Comparison of ENCODE assay signal across 9 mouse cellular contexts in the genomic region with DNA sequence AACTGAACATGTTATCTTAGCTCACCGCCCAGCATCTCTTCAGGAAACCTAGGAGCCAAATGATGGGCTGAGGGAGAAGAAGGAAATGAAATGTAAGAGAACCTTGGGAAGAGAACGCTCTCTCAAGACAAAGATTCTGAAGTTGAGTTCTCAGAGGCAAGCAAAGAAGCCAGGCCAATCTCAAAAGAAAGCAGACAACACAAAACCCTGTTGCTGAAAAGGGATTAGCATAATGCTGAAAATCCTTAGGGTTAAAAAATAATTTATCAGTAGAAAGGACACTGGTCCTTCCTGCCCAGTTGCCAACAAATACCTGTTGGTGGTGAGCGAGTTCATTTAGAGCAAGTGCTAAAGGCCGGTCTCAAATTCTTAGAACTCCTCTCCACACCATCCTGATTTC. TPM values are rescaled to one million over a fixed set of nuclear protein-coding genes. Genes with fewer than 3 reads are reported as not detected.
DNase-seq lines count a peak whose midpoint lies in the region; ATAC-seq and TF ChIP-seq lines count a peak whose summit lies in the region.
"Had no signal": no experiment of that assay in that cellular context is flagged by ENCODE, and none has a peak within 500 bp of the region (broad histone marks: within the 10 kb centered on the region; RNA-seq: fewer than 3 reads in every experiment).

No protein-coding gene starts in this region.

- 36% methylated on average over 4 of the region's 4 CpGs for WGBS in kidney, embryonic 15.5 days
- 61% methylated on average over 4 of the region's 4 CpGs for WGBS in intestine, embryonic 16.5 days
- 21% methylated on average over 4 of the region's 4 CpGs for WGBS in midbrain, embryonic 16.5 days
- 99% methylated on average over 4 of the region's 4 CpGs for WGBS in thymus, adult 2 months

- H3K9me3 ChIP-seq in kidney, embryonic 15.5 days (replicated peaks): no peaks in the 10 kb centered on the region
- H3K9me3 ChIP-seq in intestine, embryonic 16.5 days (ENCODE audit: control insufficient read depth, low read length): 0 out of 2 replicates have a peak, but pooled peaks cover 5% of the 10 kb centered on the region
- no peaks in the 10 kb centered on the region for H3K9me3 ChIP-seq in midbrain, embryonic 16.5 days (replicated peaks; ENCODE audit: control insufficient read depth, low read length, poor library complexity, severe bottlenecking)

- peaks cover 69% of the 10 kb centered on the region for H3K4me1 ChIP-seq in kidney, embryonic 15.5 days
- H3K4me1 ChIP-seq in embryonic fibroblast, embryonic 13.5 days (ENCODE audit: control insufficient read depth, insufficient read depth, low read length): peaks cover 20% of the 10 kb centered on the region
- peaks cover 52% of the 10 kb centered on the region for H3K4me1 ChIP-seq in intestine, embryonic 16.5 days (ENCODE audit: control insufficient read depth, insufficient read depth, low read length)
- peaks cover 14% of the 10 kb centered on the region for H3K4me1 ChIP-seq in midbrain, embryonic 16.5 days (ENCODE audit: control insufficient read depth, insufficient read depth, low read length)
- H3K4me1 ChIP-seq in thymus, adult 2 months (replicated peaks; ENCODE audit: control insufficient read depth, insufficient read depth, low read length): no peaks in the 10 kb centered on the region

- H3K36me3 ChIP-seq in kidney, embryonic 15.5 days: peaks cover 19% of the 10 kb centered on the region
- H3K36me3 ChIP-seq in intestine, embryonic 16.5 days (ENCODE audit: control insufficient read depth, insufficient read depth, low read length): 0 out of 2 replicates have a peak, but pooled peaks cover 2% of the 10 kb centered on the region
- H3K36me3 ChIP-seq in midbrain, embryonic 16.5 days (ENCODE audit: control insufficient read depth, insufficient read depth, low read length): no peaks in the 10 kb centered on the region
- no peaks in the 10 kb centered on the region for H3K36me3 ChIP-seq in thymus, adult 2 months (ENCODE audit: control insufficient read depth, insufficient read depth, low read length)

- H3K4me2 ChIP-seq in kidney, embryonic 15.5 days: peak overlapping the region; percentile 73
- H3K4me2 ChIP-seq in intestine, embryonic 16.5 days (ENCODE audit: low read depth, low read length): peak overlapping the region; percentile 90
- H3K4me2 ChIP-seq in midbrain, embryonic 16.5 days (ENCODE audit: low read length): peak overlapping the region; percentile 88

- TF ChIP-seq CTCF in embryonic fibroblast, embryonic 13.5 days (IDR thresholded peaks at IDR 0.05; ENCODE audit: borderline replicate concordance, insufficient read depth, low read length): no peak
- TF ChIP-seq CTCF in thymus, adult 2 months (IDR thresholded peaks at IDR 0.05; ENCODE audit: borderline replicate concordance, control insufficient read depth, extremely low read depth, insufficient read depth, low read length, poor library complexity): no peak

- TF ChIP-seq POLR2A in embryonic fibroblast, embryonic 13.5 days (IDR thresholded peaks at IDR 0.05; ENCODE audit: low read depth, low read length): no peak
- TF ChIP-seq POLR2A in thymus, adult 2 months (IDR thresholded peaks at IDR 0.05; ENCODE audit: control insufficient read depth, extremely low read depth, insufficient read depth, low read length, poor library complexity): no peak

- ATAC-seq in kidney, embryonic 15.5 days (replicated peaks; ENCODE audit: low FRiP score): no peak
- ATAC-seq in intestine, embryonic 16.5 days: no peak
- ATAC-seq in midbrain, embryonic 16.5 days: no peak

- peak overlapping the region; percentile 53; the same call in 1 of the 2 replicates for H3K9ac ChIP-seq in kidney, embryonic 15.5 days
- H3K9ac ChIP-seq in intestine, embryonic 16.5 days (ENCODE audit: low read depth, low read length): peak overlapping the region; percentile 80
- peak overlapping the region; percentile 91 for H3K9ac ChIP-seq in midbrain, embryonic 16.5 days (ENCODE audit: low read depth, low read length)

- H3K4me3 ChIP-seq in kidney, embryonic 15.5 days (replicated peaks): peak overlapping the region; percentile 45
- no peak overlapping the region for H3K4me3 ChIP-seq in embryonic fibroblast, embryonic 13.5 days (ENCODE audit: insufficient read depth, low read length)
- peak overlapping the region; percentile 55; the same call in 1 of the 2 replicates for H3K4me3 ChIP-seq in intestine, embryonic 16.5 days (ENCODE audit: low read length)
- peak overlapping the region; percentile 57 for H3K4me3 ChIP-seq in midbrain, embryonic 16.5 days (ENCODE audit: low read depth, low read length)
- no peak overlapping the region for H3K4me3 ChIP-seq in thymus, adult 2 months (ENCODE audit: control insufficient read depth, insufficient read depth, low read length)

- peak overlapping the region; percentile 97 for H3K27ac ChIP-seq in kidney, embryonic 15.5 days
- peak overlapping the region; percentile 21; the same call in 1 of the 2 replicates for H3K27ac ChIP-seq in embryonic fibroblast, embryonic 13.5 days (ENCODE audit: insufficient read depth, low read length)
- peak overlapping the region; percentile 82 for H3K27ac ChIP-seq in intestine, embryonic 16.5 days (ENCODE audit: low read length)
- peak overlapping the region; percentile 77 for H3K27ac ChIP-seq in midbrain, embryonic 16.5 days (ENCODE audit: low read length)
- no peak overlapping the region for H3K27ac ChIP-seq in thymus, adult 2 months (ENCODE audit: control insufficient read depth, insufficient read depth, low read length)

- no peaks in the 10 kb centered on the region for H3K27me3 ChIP-seq in kidney, embryonic 15.5 days
- H3K27me3 ChIP-seq in intestine, embryonic 16.5 days (replicated peaks; ENCODE audit: control insufficient read depth, insufficient read depth, low read length): no peaks in the 10 kb centered on the region
- no peaks in the 10 kb centered on the region for H3K27me3 ChIP-seq in midbrain, embryonic 16.5 days (ENCODE audit: control insufficient read depth, insufficient read depth, low read depth, low read length)
- H3K27me3 ChIP-seq in thymus, adult 2 months (ENCODE audit: control insufficient read depth, insufficient read depth, low read length): peaks cover 8% of the 10 kb centered on the region; the same call in 1 of the 2 replicates

- DNase-seq in kidney, postnatal 36 days: no peak
- no peak for DNase-seq in thymus, adult 2 months
- DNase-seq in layer of hippocampus, postnatal 36 days: no peak
- no peak for DNase-seq in lung, postnatal 25 days (ENCODE audit: low spot score)

RNA-seq across cellular contexts. Expression of a gene that starts 15.3 kb away (rescaled TPM):
- 53.8 and 57.9 TPM in 2 replicates for polyA plus RNA-seq in kidney, embryonic 15.5 days (2015; fragmentation: Nextera tagmentation; extraction: Ambion mirVana)
- polyA plus RNA-seq in embryonic fibroblast, embryonic 13.5 days (2011; ENCODE audit: insufficient read length, low read depth, missing spikeins): 37.9 and 39.8 TPM in 2 replicates
- polyA plus RNA-seq in intestine, embryonic 16.5 days (2015; fragmentation: Nextera tagmentation; extraction: Ambion mirVana): 38.5 and 41.0 TPM in 2 replicates
- polyA plus RNA-seq in midbrain, embryonic 16.5 days (2015; fragmentation: Nextera tagmentation; extraction: Ambion mirVana): 6.2 and 9.5 TPM in 2 replicates
- polyA plus RNA-seq in thymus, adult 2 months (2012; rRNA removed): 0.01 and 0.13 TPM in 2 replicates
- total RNA-seq in layer of hippocampus, postnatal 36 days (2021): not detected
- total RNA-seq: megakaryocyte progenitor cell, adult 5-6 weeks had no signal

RNA-seq across cellular contexts. Expression of a gene that starts 33.9 kb away (rescaled TPM):
- not detected in 2 replicates for polyA plus RNA-seq in kidney, embryonic 15.5 days (2015; fragmentation: Nextera tagmentation; extraction: Ambion mirVana)
- polyA plus RNA-seq in embryonic fibroblast, embryonic 13.5 days (2011; ENCODE audit: insufficient read length, low read depth, missing spikeins): not detected in 2 replicates
- 19.9 and 21.5 TPM in 2 replicates for polyA plus RNA-seq in intestine, embryonic 16.5 days (2015; fragmentation: Nextera tagmentation; extraction: Ambion mirVana)
- not detected in 2 replicates for polyA plus RNA-seq in midbrain, embryonic 16.5 days (2015; fragmentation: Nextera tagmentation; extraction: Ambion mirVana)
- 0.26 and 0.86 TPM in 2 replicates for polyA plus RNA-seq in thymus, adult 2 months (2012; rRNA removed)
- not detected for total RNA-seq in layer of hippocampus, postnatal 36 days (2021)
- total RNA-seq: megakaryocyte progenitor cell, adult 5-6 weeks had no signal

RNA-seq across cellular contexts. Expression of a gene that starts 44.3 kb away (rescaled TPM):
- polyA plus RNA-seq in kidney, embryonic 15.5 days (2015; fragmentation: Nextera tagmentation; extraction: Ambion mirVana): 98.3 and 99.0 TPM in 2 replicates
- 68.4 and 71.9 TPM in 2 replicates for polyA plus RNA-seq in embryonic fibroblast, embryonic 13.5 days (2011; ENCODE audit: insufficient read length, low read depth, missing spikeins)
- polyA plus RNA-seq in intestine, embryonic 16.5 days (2015; fragmentation: Nextera tagmentation; extraction: Ambion mirVana): 94.3 and 97.8 TPM in 2 replicates
- polyA plus RNA-seq in midbrain, embryonic 16.5 days (2015; fragmentation: Nextera tagmentation; extraction: Ambion mirVana): 129 and 130 TPM in 2 replicates
- 28.7 and 30.3 TPM in 2 replicates for polyA plus RNA-seq in thymus, adult 2 months (2012; rRNA removed)
- 100 to 1,000 TPM; 101 to 107 TPM for total RNA-seq in layer of hippocampus, postnatal 36 days (2021)

Comparison
In these comparisons a context has a peak if more than half of its experiments do, and no peak if none do; other contexts are left out.
1. H3K4me3 ChIP-seq: peak in kidney, embryonic 15.5 days (single experiment), intestine, embryonic 16.5 days (single experiment) and midbrain, embryonic 16.5 days (single experiment); none in embryonic fibroblast, embryonic 13.5 days (single experiment) and thymus, adult 2 months (single experiment).
2. RNA of a gene that starts 33.9 kb away (polyA plus RNA-seq): 19.9 to 21.5 TPM in intestine, embryonic 16.5 days; 0.26 to 0.86 TPM in thymus, adult 2 months, not detected in midbrain, embryonic 16.5 days, not detected in kidney, embryonic 15.5 days and not detected in embryonic fibroblast, embryonic 13.5 days; every median in the first group is over 10 times any median in the second.
3. Peak in every context shown above with its lines, with median percentiles within 50 percentile points of each other: H3K4me2 ChIP-seq and H3K9ac ChIP-seq.